Mouse (Mus musculus): ENCODE results near the gene Col13a1. TPM values are rescaled to one million over a fixed set of nuclear protein-coding genes. Genes with fewer than 3 reads are reported as not detected.

Gene Col13a1
- total and polyA plus RNA-seq, 3 experiments, result not detected

DNA sequence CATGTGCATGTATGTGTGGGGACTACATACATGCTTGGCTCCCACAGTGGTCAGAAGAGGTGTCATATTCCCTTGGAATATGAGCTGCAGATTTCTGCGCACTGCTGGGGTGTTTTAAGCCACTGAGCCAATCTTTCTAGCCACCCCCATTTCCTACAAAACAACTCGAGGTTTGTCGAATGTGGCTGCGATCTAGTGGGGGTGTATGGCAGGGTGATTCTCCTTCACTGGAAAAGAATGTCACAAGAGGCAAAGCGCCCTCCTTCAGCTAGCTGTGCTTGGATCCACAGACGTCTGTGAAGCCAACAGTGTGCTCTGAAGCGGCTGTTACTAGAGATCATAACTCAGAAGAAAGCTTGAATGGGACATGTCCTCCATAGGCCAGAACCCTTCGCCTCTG lies 141.6 kb downstream of the Col13a1 start:
- in situ Hi-C loops (cut with MboI; ENCODE audit: low pct_ligation_motif_present, low pct_unique_long_range_greater_than_20kb, low sequenced_read_pairs), result loop anchor here (25.0 kb wide), 1 partner anchor 550 kb away; the partner anchor contains the start of gene Hk1
- Histone ChIP-seq H3K4me2 (ENCODE audit: insufficient read depth, low read depth, poor library complexity, severe bottlenecking) (no peak overlapping the region), H3K4me1 (ENCODE audit: control insufficient read depth in 1 of 2, insufficient read depth in 2 of 2) (peaks cover 0 to 9% of the 10 kb centered on the region in 2 experiments; a peak in 2 of 4 replicates), H3K9me3 (replicated peaks; ENCODE audit: low read length) (no peaks in the 10 kb centered on the region), H3K36me3 (replicated peaks in 1 of 2; ENCODE audit: control insufficient read depth in 1 of 2, insufficient read depth in 1 of 2, low read length in 1 of 2) (no peaks in the 10 kb centered on the region), H3K27me3 (replicated peaks) (peaks cover 27% of the 10 kb centered on the region), H3K79me2 (replicated peaks; ENCODE audit: control insufficient read depth, extremely low read depth, insufficient read depth, poor library complexity, severe bottlenecking) (no peaks in the 10 kb centered on the region), H3K4me3 (replicated peaks in 1 of 3; ENCODE audit: low read depth in 2 of 3, low read length in 2 of 3, poor library complexity in 1 of 3) (no peak overlapping the region), H3K9ac (ENCODE audit: insufficient read depth, low read depth) (no peak overlapping the region), H3K27ac (ENCODE audit: insufficient read depth, low read depth) (no peak overlapping the region)
- dilution Hi-C loops (cut with MboI; ENCODE audit: extremely low pct_ligation_motif_present, extremely low pct_unique_long_range_greater_than_20kb, low sequenced_read_pairs), result no loop called here
- TF ChIP-seq ZNF384 (IDR thresholded peaks at IDR 0.05; ENCODE audit: low read depth, low read length) (no peak), CTCF (conservative IDR thresholded peaks at IDR 0.05 in 1 of 2, IDR thresholded peaks at IDR 0.05 in 1 of 2; ENCODE audit: low read depth in 2 of 2, low read length in 2 of 2) (no peak), EP300 (IDR thresholded peaks at IDR 0.05; ENCODE audit: low read length) (no peak)
- DNase-seq (ENCODE audit: extremely low read depth), result no peak

DNA sequence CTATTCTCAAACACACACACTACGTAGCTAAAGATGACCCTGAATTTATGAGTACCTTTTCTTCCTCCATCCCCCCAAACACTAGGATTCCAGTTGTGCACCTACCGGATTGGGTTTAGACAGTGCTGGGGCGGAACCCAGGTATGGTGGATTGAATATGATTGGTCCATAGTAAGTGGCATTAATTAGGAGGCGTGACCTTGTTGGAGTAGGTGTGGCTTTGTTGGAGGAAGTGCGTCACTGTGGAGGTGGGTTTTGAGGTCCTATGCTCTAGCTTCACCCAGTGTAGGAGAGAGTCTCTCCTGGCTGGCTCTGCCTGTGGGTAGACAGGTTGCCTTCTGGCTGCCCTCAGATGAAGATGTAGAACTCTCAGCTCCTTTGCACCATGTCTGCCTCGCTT lies 144.6 kb downstream of the Col13a1 start:
- Histone ChIP-seq H3K27ac (ENCODE audit: insufficient read depth, low read depth) (no peak overlapping the region), H3K9ac (ENCODE audit: insufficient read depth, low read depth) (no peak overlapping the region), H3K36me3 (replicated peaks in 1 of 2; ENCODE audit: control insufficient read depth in 1 of 2, insufficient read depth in 1 of 2, low read length in 1 of 2) (no peaks in the 10 kb centered on the region), H3K27me3 (replicated peaks) (peaks cover 1% of the 10 kb centered on the region), H3K4me2 (ENCODE audit: insufficient read depth, low read depth, poor library complexity, severe bottlenecking) (no peak overlapping the region), H3K9me3 (replicated peaks; ENCODE audit: low read length) (no peaks in the 10 kb centered on the region), H3K4me1 (ENCODE audit: control insufficient read depth in 1 of 2, insufficient read depth in 2 of 2) (peaks cover 0 to 30% of the 10 kb centered on the region in 2 experiments; a peak in 2 of 4 replicates), H3K79me2 (replicated peaks; ENCODE audit: control insufficient read depth, extremely low read depth, insufficient read depth, poor library complexity, severe bottlenecking) (no peaks in the 10 kb centered on the region), H3K4me3 (replicated peaks in 1 of 3; ENCODE audit: low read depth in 2 of 3, low read length in 2 of 3, poor library complexity in 1 of 3) (no peak overlapping the region)
- dilution Hi-C loops (cut with MboI; ENCODE audit: extremely low pct_ligation_motif_present, extremely low pct_unique_long_range_greater_than_20kb, low sequenced_read_pairs) (no loop called here), in situ Hi-C loops (cut with MboI; ENCODE audit: low pct_ligation_motif_present, low pct_unique_long_range_greater_than_20kb, low sequenced_read_pairs) (loop anchor here (25.0 kb wide), 1 partner anchor 553 kb away; the partner anchor contains the start of gene Hk1)
- DNase-seq (ENCODE audit: extremely low read depth), result no peak
- no peak for TF ChIP-seq GABPA (IDR thresholded peaks at IDR 0.05; ENCODE audit: insufficient replicate concordance, low read depth, low read length)
- TF ChIP-seq MAFK (IDR thresholded peaks at IDR 0.05; ENCODE audit: insufficient replicate concordance, low read length), result no peak
- TF ChIP-seq BHLHE40 (IDR thresholded peaks at IDR 0.05; ENCODE audit: low read depth, low read length), result no peak
- no peak for TF ChIP-seq CHD2 (IDR thresholded peaks at IDR 0.05; ENCODE audit: low read length)
- TF ChIP-seq ZNF384 (IDR thresholded peaks at IDR 0.05; ENCODE audit: low read depth, low read length), result no peak
- TF ChIP-seq USF1 (IDR thresholded peaks at IDR 0.05; ENCODE audit: low read depth, low read length), result no peak
- no peak for TF ChIP-seq ELF1 (IDR thresholded peaks at IDR 0.05; ENCODE audit: low read depth, low read length)
- no peak for TF ChIP-seq UBTF (IDR thresholded peaks at IDR 0.05; ENCODE audit: low read depth, low read length)
- TF ChIP-seq MEF2A (IDR thresholded peaks at IDR 0.05; ENCODE audit: borderline replicate concordance, low read depth, low read length), result no peak
- no peak for TF ChIP-seq TCF12 (IDR thresholded peaks at IDR 0.05; ENCODE audit: low read depth, low read length)
- TF ChIP-seq MYC (IDR thresholded peaks at IDR 0.05; ENCODE audit: low read depth, low read length), result no peak
- TF ChIP-seq NELFE (IDR thresholded peaks at IDR 0.05; ENCODE audit: low read depth, low read length), result no peak
- TF ChIP-seq ZC3H11A (IDR thresholded peaks at IDR 0.05; ENCODE audit: low read depth, low read length), result no peak
- TF ChIP-seq SMC3 (IDR thresholded peaks at IDR 0.05; ENCODE audit: low read depth, low read length), result no peak
- no peak for TF ChIP-seq POLR2AphosphoS2 (IDR thresholded peaks at IDR 0.05; ENCODE audit: low read depth, low read length)
- no peak for TF ChIP-seq JUND (conservative IDR thresholded peaks at IDR 0.05; ENCODE audit: low read depth, low read length)
- TF ChIP-seq USF2 (conservative IDR thresholded peaks at IDR 0.05; ENCODE audit: low read depth, low read length), result no peak
